Mouse (Mus musculus) liver, adult 2 months (tissue): ENCODE measurements around the gene Bhmt2.

Experiments used
- CTCF ChIP-seq: fragments of 200-500 bp; IDR thresholded peaks from 2 replicates; pipeline ENCODE4 v1.5.1; 2011; ENCODE audit warnings: low read depth, low read length, control low read depth
- POLR2A ChIP-seq: fragments of 200-500 bp; IDR thresholded peaks from 2 replicates; pipeline ENCODE4 v1.6.1; 2011; ENCODE audit warnings: low read length, control low read depth; ENCODE audit not compliant: insufficient read depth; ENCODE audit errors: extremely low read depth

DNA sequence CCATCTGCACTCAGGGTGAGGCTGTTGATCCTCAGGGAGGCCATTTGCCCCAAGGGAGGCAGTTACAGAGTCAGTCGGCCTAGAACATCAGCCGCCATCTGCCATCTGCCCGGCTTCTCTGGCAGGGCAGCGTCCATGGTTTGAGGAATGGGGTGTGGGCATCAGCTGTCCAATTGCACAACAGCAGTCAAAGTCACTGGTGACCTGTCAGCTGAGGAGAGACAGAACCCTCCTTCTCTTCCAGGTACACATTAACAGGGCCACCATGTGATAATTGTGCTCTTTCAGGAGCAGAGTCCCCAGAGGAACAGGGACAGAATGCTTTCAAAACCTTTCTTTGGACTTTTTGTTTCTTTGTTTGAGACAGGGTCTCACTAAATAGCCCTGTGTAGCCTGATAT is 1.7 kb downstream of the Bhmt2 start:
- TF ChIP-seq CTCF (no peak), POLR2A (peak; percentile 38; the same call in 1 of the 2 replicates)
